Mouse (Mus musculus) stomach, postnatal 0 days (tissue): Measurements from ENCODE around the gene Hspa12a.

Experiments used
- CTCF ChIP-seq: IDR thresholded peaks from 2 replicates; pipeline ENCODE4 v1.5.1; 2016; ENCODE audit warnings: antibody characterized with exemption, low read depth, mild to moderate bottlenecking, moderate library complexity
- EP300 ChIP-seq: optimal IDR thresholded peaks from 2 replicates; pipeline ENCODE3; 2016; ENCODE audit warnings: antibody characterized with exemption

GRCm38 (mm10) chr19:58839345-58839744, 104.1 kb downstream of the Hspa12a start:
- no peak for TF ChIP-seq EP300
- TF ChIP-seq CTCF, result no peak
